Mouse (Mus musculus) heart, adult 11 months (tissue): Measurements from ENCODE around the gene Xrcc6.

Source experiments
- DNase-seq: peaks from one replicate; pipeline ENCODE4 v3.0.0; 2022

The Xrcc6 gene

GRCm38 (mm10) chr15:82022535-82023088 lies 35.0 kb downstream of the Xrcc6 start:
- DNase-seq = no peak

DNA sequence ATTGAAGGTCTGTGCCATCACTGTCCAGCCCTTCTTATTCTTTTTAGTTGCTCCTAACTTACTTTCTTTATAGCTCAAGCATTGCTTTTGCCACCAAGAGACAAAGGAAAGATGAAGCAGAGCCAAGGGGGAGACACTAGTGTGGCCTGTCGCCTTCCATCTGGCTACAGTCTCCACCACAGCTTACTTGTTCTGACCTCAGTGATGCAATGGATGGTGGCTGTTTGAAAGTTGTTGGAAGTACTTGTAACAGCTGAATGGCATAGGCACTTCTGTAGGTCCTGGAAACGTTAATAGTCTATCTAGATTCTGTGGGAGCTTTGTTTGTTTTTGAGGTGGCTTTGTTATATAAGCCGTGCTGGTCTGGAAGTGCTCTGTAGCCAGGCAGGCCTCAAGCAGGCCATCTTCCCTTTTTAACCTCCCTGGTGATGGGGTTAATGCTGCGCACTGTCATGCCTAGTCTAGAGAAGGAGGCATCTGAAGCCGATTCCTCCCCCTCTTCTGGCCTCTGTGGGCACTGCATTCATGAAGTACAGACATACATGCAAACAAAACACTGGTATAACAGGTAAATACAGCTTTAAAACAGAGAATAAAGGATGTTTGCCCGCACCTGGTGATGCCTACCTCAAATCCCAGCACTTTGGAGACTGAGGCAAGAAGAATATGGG lies 36.5 kb downstream of the Xrcc6 start:
- no peak for DNase-seq

GRCm38 (mm10) chr15:82027276-82027675 lies 39.6 kb downstream of the Xrcc6 start:
- DNase-seq = no peak

DNA sequence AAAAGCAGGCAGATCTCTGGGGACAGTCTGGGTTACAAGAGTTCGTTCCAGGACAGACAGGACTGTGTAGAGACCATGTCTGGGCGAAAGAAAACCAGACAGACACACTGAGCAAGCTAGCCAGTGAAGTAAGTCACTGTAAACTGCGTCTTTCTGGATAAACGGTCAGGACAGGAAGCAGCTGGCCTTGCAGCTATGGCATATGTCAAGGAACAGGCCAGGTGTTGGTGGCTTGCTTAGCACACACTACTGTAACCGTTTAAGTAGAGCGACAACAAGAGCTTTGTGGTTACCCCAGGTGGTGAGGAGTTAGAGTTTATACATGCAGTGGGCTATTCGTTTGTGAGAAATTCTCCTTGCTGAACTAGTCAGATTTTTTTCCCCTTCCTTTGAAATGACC lies 40.1 kb downstream of the Xrcc6 start:
- no peak for DNase-seq

- DNase-seq = no peak
These were observed 44.8 kb downstream of the Xrcc6 start for GRCm38 (mm10) chr15:82032386-82032785.

- DNase-seq = no peak
These were observed 46.1 kb downstream of the Xrcc6 start, which contains the start of gene Desi1 for GRCm38 (mm10) chr15:82033762-82034161. Desi1 (minus strand) TSS chr15:82033862.

DNA sequence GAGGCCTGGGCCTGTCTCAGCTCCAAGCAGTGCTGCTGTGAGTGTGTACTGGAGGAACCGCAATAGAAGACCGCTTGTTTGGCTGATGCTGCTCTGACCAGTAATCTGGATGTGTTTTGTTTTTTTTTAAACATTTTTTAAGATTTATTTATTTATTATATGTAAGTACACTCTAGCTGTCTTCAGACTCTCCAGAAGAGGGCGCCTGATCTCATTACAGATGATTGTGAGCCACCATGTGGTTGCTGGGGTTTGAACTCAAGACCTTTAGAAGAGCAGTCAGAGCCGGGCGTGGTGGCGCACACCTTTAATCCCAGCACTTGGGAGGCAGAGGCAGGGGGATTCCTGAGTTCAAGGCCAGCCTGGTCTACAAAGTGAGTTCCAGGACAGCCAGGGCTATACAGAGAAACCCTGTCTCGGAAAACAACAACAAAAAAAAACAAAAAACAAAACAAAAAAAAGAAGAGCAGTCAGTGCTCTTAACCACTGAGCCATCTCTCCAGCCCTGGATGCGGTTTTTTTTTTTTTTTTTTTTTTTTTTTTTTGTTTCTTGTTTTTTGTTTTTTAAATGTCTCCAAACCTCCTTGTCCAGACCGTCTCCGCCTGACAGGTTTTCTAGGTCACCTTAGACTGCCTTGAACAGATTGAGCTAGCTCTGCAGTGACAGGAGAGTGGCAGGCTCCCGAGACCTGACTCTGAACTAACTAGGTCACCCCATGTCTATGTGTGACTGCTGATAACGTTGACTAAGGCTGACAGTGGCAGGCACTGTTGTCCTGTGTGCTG lies 48.5 kb downstream of the Xrcc6 start:
- no peak for DNase-seq

DNA sequence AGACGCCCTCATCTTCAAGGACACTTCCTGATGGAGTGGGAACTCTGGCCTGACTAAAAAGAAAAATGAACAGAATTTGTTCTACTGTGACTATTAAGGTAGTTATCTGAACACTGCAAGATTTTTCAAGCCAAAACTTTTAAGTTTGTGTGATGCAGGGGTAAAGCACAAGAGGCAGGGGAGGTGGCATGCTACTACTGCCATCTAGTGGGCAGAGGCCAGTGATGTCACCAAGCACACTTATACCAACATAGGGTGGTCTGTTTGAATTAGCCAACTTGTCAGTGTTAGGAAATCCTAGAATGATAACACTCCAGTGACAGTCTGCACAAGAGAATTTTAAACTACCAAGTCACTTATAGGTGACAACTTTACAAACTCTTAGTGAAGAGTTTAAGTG lies 53.0 kb downstream of the Xrcc6 start:
- DNase-seq = no peak

- DNase-seq = no peak
These were observed 56.6 kb downstream of the Xrcc6 start for GRCm38 (mm10) chr15:82044166-82044784.

- no peak for DNase-seq
These were observed 58.7 kb downstream of the Xrcc6 start for GRCm38 (mm10) chr15:82046246-82046891.

DNA sequence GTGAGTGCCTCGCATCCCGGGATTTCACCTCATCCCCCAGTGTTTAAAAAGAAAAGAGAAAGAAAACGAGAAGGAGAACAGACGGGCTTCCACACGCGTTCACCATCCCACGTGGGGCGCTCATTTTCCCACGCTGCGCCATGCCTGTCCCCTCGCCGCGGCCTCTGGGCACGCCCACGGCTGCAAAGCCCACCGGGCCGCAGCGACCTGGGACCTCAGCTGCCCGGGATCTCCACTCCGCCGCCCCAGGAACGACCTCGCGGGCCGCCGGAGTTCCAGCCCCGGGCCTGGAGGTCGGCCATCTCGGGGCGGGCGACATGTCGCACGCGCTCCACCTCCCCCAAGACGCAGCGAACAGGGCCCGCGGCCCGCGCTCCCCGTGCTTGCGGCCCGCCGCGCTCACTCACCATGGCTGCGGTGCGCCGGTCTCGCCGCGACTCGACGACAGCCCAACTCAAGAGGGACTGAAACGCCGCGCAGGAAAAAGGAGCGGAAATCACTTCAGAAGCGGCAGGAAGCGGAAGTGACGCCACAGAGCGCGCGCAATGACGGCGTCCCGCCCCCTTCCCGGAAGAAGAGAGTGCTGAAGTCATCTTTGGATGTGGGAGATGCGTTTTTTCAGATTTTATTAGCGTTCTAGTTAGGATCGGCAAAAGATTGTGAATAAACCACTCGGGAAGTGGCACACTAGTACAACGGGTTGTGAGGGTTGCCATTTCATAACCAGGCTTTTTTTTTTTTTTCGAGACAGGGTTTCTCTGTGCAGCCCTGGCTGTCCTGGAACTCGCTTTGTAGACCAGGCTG lies 59.6 kb downstream of the Xrcc6 start, which contains the start of gene Snu13:
Gene Snu13 (minus strand): TSS at position 519 of the 804 bp plus-strand sequence.
- peak; percentile 98 for DNase-seq

DNA sequence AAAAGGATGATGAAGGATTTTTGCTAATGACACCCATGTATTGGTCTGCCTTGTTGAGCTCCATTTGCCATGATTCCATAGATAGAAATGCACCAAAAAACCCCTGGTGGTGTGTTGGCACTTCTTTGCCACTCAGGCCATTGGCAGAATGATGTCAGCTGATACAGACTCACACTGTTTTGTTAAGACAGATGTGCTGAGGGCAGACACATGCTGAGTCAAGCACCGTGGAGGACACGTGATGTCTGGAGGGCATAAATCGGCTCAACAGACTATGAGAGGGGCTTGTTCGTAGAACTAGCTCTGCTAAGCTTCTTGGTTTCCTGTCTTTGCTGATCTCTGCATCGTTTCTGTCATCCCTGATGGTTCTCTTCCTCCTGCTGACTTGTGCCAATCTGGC lies 64.9 kb downstream of the Xrcc6 start:
- no peak for DNase-seq

GRCm38 (mm10) chr15:82058719-82059201 lies 71.1 kb downstream of the Xrcc6 start, which contains the start of gene 4930407I10Rik:
4930407I10Rik (plus strand) TSS chr15:82059151.
- no peak for DNase-seq

DNA sequence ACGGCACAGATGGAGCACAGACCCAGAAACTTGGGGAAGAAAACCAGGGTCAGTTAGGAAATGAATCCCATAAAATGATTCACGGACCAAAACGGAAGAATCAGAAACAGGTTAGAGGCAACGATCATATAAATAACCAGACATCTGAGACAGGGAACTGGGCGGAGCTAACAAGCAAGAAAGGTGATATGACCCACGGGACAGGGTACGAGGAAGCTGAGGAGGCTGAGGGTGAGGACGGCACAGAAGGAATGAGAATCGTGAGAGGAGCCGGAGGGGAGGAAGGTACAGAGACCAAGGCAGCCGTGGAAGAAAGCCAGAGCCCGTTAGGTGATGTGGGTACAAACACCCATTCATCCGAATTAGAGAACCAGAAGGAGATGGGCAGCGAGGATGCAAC lies 76.3 kb downstream of the Xrcc6 start:
- DNase-seq = no peak

- peak; percentile 92 for DNase-seq
These were observed 77.9 kb downstream of the Xrcc6 start for GRCm38 (mm10) chr15:82065511-82065910.

GRCm38 (mm10) chr15:82069898-82070297 lies 82.3 kb downstream of the Xrcc6 start, which contains the start of gene Mei1:
Mei1 (plus strand) TSS chr15:82069996.
- DNase-seq = no peak

DNA sequence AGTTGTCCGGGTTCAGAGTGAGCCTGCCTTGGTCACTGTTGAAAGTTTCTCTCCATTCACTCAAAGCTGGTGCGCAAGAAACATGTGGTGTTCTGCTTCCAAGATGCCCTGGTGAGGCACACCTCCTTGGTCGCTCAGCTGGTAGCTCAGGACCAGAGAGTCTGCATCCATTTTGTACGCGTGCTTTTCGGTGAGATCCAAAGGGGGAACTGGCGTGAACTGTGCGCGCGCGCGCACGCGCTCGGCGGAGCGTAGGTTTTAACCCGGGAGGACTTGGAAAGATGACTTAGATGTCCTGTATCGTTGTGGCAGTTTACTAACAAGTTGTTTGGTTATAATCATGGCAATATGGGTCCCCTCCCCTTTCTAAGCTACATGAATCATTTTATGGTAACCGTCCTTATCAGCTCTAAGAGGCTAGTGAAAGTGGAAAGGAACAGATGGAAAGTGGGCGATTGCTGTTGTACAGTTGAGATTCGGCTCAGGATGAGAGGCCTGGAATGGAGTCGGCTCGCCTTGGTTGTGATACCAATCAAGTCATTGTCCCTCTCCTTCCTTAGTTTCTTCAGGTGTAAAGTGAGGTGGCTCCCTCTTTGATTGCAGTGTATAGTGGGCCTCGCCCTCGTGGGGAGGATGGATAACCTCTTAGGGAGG lies 84.3 kb downstream of the Xrcc6 start:
- DNase-seq = no peak

DNA sequence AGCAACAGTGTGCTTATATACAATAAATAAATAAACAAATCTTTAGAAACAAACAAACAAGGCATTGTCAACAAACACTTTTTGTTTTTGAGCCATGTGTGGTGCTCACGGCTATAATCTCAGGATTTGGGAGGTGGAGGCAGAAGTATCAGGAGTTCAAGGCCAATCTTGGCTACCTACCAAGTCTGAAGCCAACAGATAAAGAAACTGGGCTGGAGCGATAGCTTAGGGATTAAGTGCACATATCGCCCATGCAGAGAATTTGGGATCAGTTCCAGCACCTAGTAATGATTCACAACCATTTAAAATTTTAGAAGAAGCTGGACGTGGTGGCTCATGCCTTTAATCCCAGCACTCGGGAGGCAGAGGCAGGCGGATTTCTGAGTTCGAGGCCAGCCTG lies 85.9 kb downstream of the Xrcc6 start:
- no peak for DNase-seq

GRCm38 (mm10) chr15:82079883-82080282 lies 92.2 kb downstream of the Xrcc6 start:
- no peak for DNase-seq

GRCm38 (mm10) chr15:82081161-82081560 lies 93.5 kb downstream of the Xrcc6 start:
- no peak for DNase-seq

DNA sequence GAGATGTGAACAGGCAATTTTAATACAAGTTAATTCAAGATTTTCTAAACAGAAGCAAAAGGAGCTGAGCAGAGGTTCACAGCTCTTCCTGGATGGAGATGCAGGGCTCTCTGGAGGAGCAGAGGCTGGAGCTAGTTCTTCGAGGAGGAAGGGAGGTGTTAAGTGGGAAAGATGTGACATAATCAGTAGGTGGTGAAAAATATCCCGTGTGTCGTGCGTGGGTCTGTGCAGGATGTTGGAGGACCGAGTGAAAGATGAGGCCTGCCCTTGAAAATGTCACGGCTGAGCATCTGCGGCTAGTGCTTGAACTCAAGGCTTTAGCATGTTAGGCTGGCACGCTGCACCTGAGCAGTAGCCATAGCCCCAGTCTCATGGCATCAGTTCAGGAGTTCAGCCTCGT lies 98.0 kb downstream of the Xrcc6 start:
- no peak for DNase-seq
